Comparison of ENCODE assay signal across 7 mouse cellular contexts in genomic region chr17:88066799-88067198, GRCm38 (mm10). TPM values are rescaled to one million over a fixed set of nuclear protein-coding genes. Genes with fewer than 3 reads are reported as not detected.
DNase-seq lines count a peak whose midpoint lies in the region; ATAC-seq and TF ChIP-seq lines count a peak whose summit lies in the region.

No protein-coding gene starts in this region.

- peak overlapping the region; percentile 49 for H3K9ac ChIP-seq in lung, embryonic 14.5 days
- peak overlapping the region; percentile 33 for H3K9ac ChIP-seq in embryonic facial prominence, embryonic 15.5 days
- no peak overlapping the region for H3K9ac ChIP-seq in limb, embryonic 11.5 days (ENCODE audit: low read length)
- H3K9ac ChIP-seq in stomach, embryonic 14.5 days (replicated peaks; ENCODE audit: low read depth, low read length): peak overlapping the region; percentile 21; the same call in 1 of the 2 replicates

- no peak for ATAC-seq in lung, embryonic 14.5 days (ENCODE audit: insufficient read depth)
- no peak for ATAC-seq in embryonic facial prominence, embryonic 15.5 days (ENCODE audit: insufficient number of reproducible peaks, low FRiP score, low TSS enrichment, low read depth)
- no peak for ATAC-seq in limb, embryonic 11.5 days (ENCODE audit: insufficient number of reproducible peaks, low FRiP score, low TSS enrichment, low read depth)
- ATAC-seq in stomach, embryonic 14.5 days (ENCODE audit: insufficient number of reproducible peaks, insufficient read depth, low FRiP score, low read depth): no peak

- H3K4me2 ChIP-seq in lung, embryonic 14.5 days: peak overlapping the region; percentile 71
- peak overlapping the region; percentile 66 for H3K4me2 ChIP-seq in embryonic facial prominence, embryonic 15.5 days (replicated peaks)
- H3K4me2 ChIP-seq in limb, embryonic 11.5 days (ENCODE audit: low read depth, severe bottlenecking): peak overlapping the region; percentile 33
- H3K4me2 ChIP-seq in stomach, embryonic 14.5 days (replicated peaks; ENCODE audit: low read depth, low read length): peak overlapping the region; percentile 55

- H3K36me3 ChIP-seq in lung, embryonic 14.5 days (ENCODE audit: insufficient read depth): no peaks in the 10 kb centered on the region
- no peaks in the 10 kb centered on the region for H3K36me3 ChIP-seq in embryonic facial prominence, embryonic 15.5 days
- H3K36me3 ChIP-seq in limb, embryonic 11.5 days (ENCODE audit: control insufficient read depth, insufficient read depth, low read length): no peaks in the 10 kb centered on the region
- H3K36me3 ChIP-seq in stomach, embryonic 14.5 days (ENCODE audit: control insufficient read depth, insufficient read depth, low read length): no peaks in the 10 kb centered on the region

- TF ChIP-seq CTCF in lung, embryonic 14.5 days (IDR thresholded peaks at IDR 0.05; ENCODE audit: low read depth): no peak

- H3K4me3 ChIP-seq in lung, embryonic 14.5 days (ENCODE audit: low read depth, low read length): peak overlapping the region; percentile 98
- peak overlapping the region; percentile 92 for H3K4me3 ChIP-seq in embryonic facial prominence, embryonic 15.5 days (replicated peaks)
- peak overlapping the region; percentile 96 for H3K4me3 ChIP-seq in limb, embryonic 11.5 days (ENCODE audit: low read depth, low read length)
- H3K4me3 ChIP-seq in stomach, embryonic 14.5 days (ENCODE audit: low read depth, low read length): peak overlapping the region; percentile 97

- 4% methylated on average over 9 of the region's 9 CpGs for WGBS in lung, embryonic 14.5 days
- WGBS in embryonic facial prominence, embryonic 15.5 days: 7% methylated on average over 9 of the region's 9 CpGs
- WGBS in limb, embryonic 11.5 days: 15% methylated on average over 9 of the region's 9 CpGs
- WGBS in stomach, embryonic 14.5 days: 4% methylated on average over 9 of the region's 9 CpGs

- H3K27ac ChIP-seq in lung, embryonic 14.5 days (ENCODE audit: low read depth): peak overlapping the region; percentile 100
- H3K27ac ChIP-seq in embryonic facial prominence, embryonic 15.5 days (replicated peaks): peak overlapping the region; percentile 100
- peak overlapping the region; percentile 100; the same call in 1 of the 2 replicates for H3K27ac ChIP-seq in limb, embryonic 11.5 days (replicated peaks; ENCODE audit: low read depth, low read length)
- H3K27ac ChIP-seq in stomach, embryonic 14.5 days (ENCODE audit: low read length): peak overlapping the region; percentile 87

- H3K9me3 ChIP-seq in lung, embryonic 14.5 days (ENCODE audit: low read depth, low read length): no peaks in the 10 kb centered on the region
- H3K9me3 ChIP-seq in embryonic facial prominence, embryonic 15.5 days (replicated peaks): no peaks in the 10 kb centered on the region
- H3K9me3 ChIP-seq in limb, embryonic 11.5 days (ENCODE audit: control insufficient read depth, low read length): no peaks in the 10 kb centered on the region
- no peaks in the 10 kb centered on the region for H3K9me3 ChIP-seq in stomach, embryonic 14.5 days (ENCODE audit: control insufficient read depth, low read depth, low read length)

- peaks cover 3% of the 10 kb centered on the region; the same call in 1 of the 2 replicates for H3K4me1 ChIP-seq in lung, embryonic 14.5 days (ENCODE audit: insufficient read depth)
- H3K4me1 ChIP-seq in embryonic facial prominence, embryonic 15.5 days: peaks cover 7% of the 10 kb centered on the region; the same call in 1 of the 2 replicates
- peaks cover 7% of the 10 kb centered on the region; the same call in 1 of the 2 replicates for H3K4me1 ChIP-seq in limb, embryonic 11.5 days (ENCODE audit: control insufficient read depth, insufficient read depth, low read length)
- peaks cover 8% of the 10 kb centered on the region; the same call in 1 of the 2 replicates for H3K4me1 ChIP-seq in stomach, embryonic 14.5 days (ENCODE audit: control insufficient read depth, insufficient read depth, low read length)

- no peaks in the 10 kb centered on the region for H3K27me3 ChIP-seq in lung, embryonic 14.5 days (ENCODE audit: insufficient read depth, low read length)
- H3K27me3 ChIP-seq in embryonic facial prominence, embryonic 15.5 days: no peaks in the 10 kb centered on the region
- no peaks in the 10 kb centered on the region for H3K27me3 ChIP-seq in limb, embryonic 11.5 days (ENCODE audit: control insufficient read depth, insufficient read depth, low read length)
- no peaks in the 10 kb centered on the region for H3K27me3 ChIP-seq in stomach, embryonic 14.5 days (ENCODE audit: control insufficient read depth, insufficient read depth, low read length)

- DNase-seq in lung, embryonic 14.5 days: peak; percentile 30
- no peak for DNase-seq in lung, postnatal 36 days
- DNase-seq in limb, embryonic 11.5 days (ENCODE audit: low spot score): no peak
- DNase-seq in embryo, embryonic 9.5 days (ENCODE audit: extremely low spot score): no peak
- DNase-seq in layer of hippocampus, adult 18-20 months (ENCODE audit: low spot score in 2 of 2): no peak

RNA-seq across cellular contexts. Expression of gene Fbxo11, which starts 1.7 kb away (rescaled TPM):
- 25.9 and 27.1 TPM in 2 replicates for polyA plus RNA-seq in lung, embryonic 14.5 days (2014; fragmentation: Nextera tagmentation; extraction: Ambion mirVana)
- polyA plus RNA-seq in embryonic facial prominence, embryonic 15.5 days (2015; fragmentation: Nextera tagmentation; extraction: Ambion mirVana): 19.4 and 19.6 TPM in 2 replicates
- polyA plus RNA-seq in limb, embryonic 11.5 days (2014; fragmentation: Nextera tagmentation; extraction: Ambion mirVana): 32.2 and 33.6 TPM in 2 replicates
- polyA plus RNA-seq in stomach, embryonic 14.5 days (2014; fragmentation: Nextera tagmentation; extraction: Ambion mirVana): 24.2 and 26.0 TPM in 2 replicates
- 100 to 1,000 TPM; 123 to 128 TPM for total RNA-seq in layer of hippocampus, adult 18-20 months (2021)
